Mouse (Mus musculus): ENCODE results near the gene Gpr82.

The Gpr82 gene

GRCm38 (mm10) chrX:13691865-13692264 is 30.7 kb downstream of the Gpr82 start:
- no peak for DNase-seq (ENCODE audit: extremely low read depth, low read depth)

- no peak for DNase-seq (ENCODE audit: extremely low read depth, low read depth)
Observed at GRCm38 (mm10) chrX:13700681-13701080, 39.5 kb downstream of the Gpr82 start.

DNA sequence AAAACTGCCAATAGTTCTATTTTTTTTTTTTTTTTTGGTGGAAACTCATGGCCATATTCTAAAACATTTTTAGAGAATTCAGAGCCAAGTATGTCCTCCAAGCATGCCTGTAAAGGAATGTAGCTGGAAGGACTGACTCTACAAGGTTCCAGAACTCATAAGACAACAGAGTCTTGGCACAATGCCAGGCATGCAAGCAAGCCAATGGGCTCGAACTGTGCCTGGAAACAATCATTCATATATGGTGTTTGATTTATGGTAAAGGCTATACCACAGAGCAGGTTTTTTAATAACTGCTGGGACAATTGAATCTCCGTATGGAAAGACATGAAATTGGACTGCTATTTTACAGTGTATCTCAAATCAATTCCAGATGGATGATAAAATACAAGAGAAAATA is 43.9 kb downstream of the Gpr82 start:
- no peak for DNase-seq (ENCODE audit: extremely low read depth, low read depth)

GRCm38 (mm10) chrX:13710174-13710573 is 49.0 kb downstream of the Gpr82 start:
- peak; percentile 33 for DNase-seq (ENCODE audit: extremely low read depth, low read depth)
